Mouse (Mus musculus): ENCODE measurements around the gene Cep128. TPM values are rescaled to one million over a fixed set of nuclear protein-coding genes. Genes with fewer than 3 reads are reported as not detected.
A peak's percentile ranks its signal among the peaks of the same experiment; 100 is the strongest.
"Not testable (repeated sequence)": the region's sequence is repeated elsewhere in the genome, so short reads cannot be mapped to it uniquely, and the experiment has no call there.

The Cep128 gene
- total and polyA plus RNA-seq, 3 experiments: 8.9 to 109 (median 47.7) TPM

- ATAC-seq (ENCODE audit: extremely low read depth, insufficient number of reproducible peaks, low FRiP score, poor library complexity, severe bottlenecking) (peak; percentile 5; the same call in 1 of the 2 replicates), DNase-seq (ENCODE audit: low spot score) (peak; percentile 57)
- peaks cover 33% of the 10 kb centered on the region for H3K36me3 ChIP-seq (replicated peaks)
- no peaks in the 10 kb centered on the region for H3K27me3 ChIP-seq (ENCODE audit: insufficient read depth, low read length)
- H3K4me1 ChIP-seq (ENCODE audit: insufficient read depth, low read depth, low read length): peaks cover 27% of the 10 kb centered on the region
- TF ChIP-seq GATA2 (IDR thresholded peaks at IDR 0.05; ENCODE audit: borderline replicate concordance, low read depth, low read length) (no peak), GATA1 (IDR thresholded peaks at IDR 0.05; ENCODE audit: borderline replicate concordance, low read length) (no peak), CTCF (IDR thresholded peaks at IDR 0.05; ENCODE audit: low read depth, low read length) (no peak), POLR2AphosphoS5 (IDR thresholded peaks at IDR 0.05; ENCODE audit: insufficient replicate concordance, low read depth, low read length) (no peak), TAL1 (conservative IDR thresholded peaks at IDR 0.05; ENCODE audit: low read depth, low read length) (no peak)
- H3K9me3 ChIP-seq (replicated peaks): no peaks in the 10 kb centered on the region
- H3K4me3 ChIP-seq (ENCODE audit: low read depth, low read length): peak overlapping the region; percentile 88
These were observed 519 bp downstream of the Cep128 start for GRCm38 (mm10) chr12:91383516-91384264.

- no peaks in the 10 kb centered on the region for H3K27me3 ChIP-seq (ENCODE audit: insufficient read depth, low read length)
- H3K9me3 ChIP-seq (replicated peaks): no peaks in the 10 kb centered on the region
- TF ChIP-seq POLR2AphosphoS5 (IDR thresholded peaks at IDR 0.05; ENCODE audit: insufficient replicate concordance, low read depth, low read length) (no peak), TAL1 (conservative IDR thresholded peaks at IDR 0.05; ENCODE audit: low read depth, low read length) (no peak), GATA2 (IDR thresholded peaks at IDR 0.05; ENCODE audit: borderline replicate concordance, low read depth, low read length) (no peak), GATA1 (IDR thresholded peaks at IDR 0.05; ENCODE audit: borderline replicate concordance, low read length) (no peak), CTCF (IDR thresholded peaks at IDR 0.05; ENCODE audit: low read depth, low read length) (no peak)
- peaks cover 73% of the 10 kb centered on the region for H3K36me3 ChIP-seq (replicated peaks)
- ATAC-seq (ENCODE audit: extremely low read depth, insufficient number of reproducible peaks, low FRiP score, poor library complexity, severe bottlenecking): 0 out of 2 replicates have a peak, but pooled peaks have one; percentile 35
- H3K4me1 ChIP-seq (ENCODE audit: insufficient read depth, low read depth, low read length): peaks cover 2% of the 10 kb centered on the region; the same call in 1 of the 2 replicates
- no peak for DNase-seq (ENCODE audit: low spot score)
- no peak overlapping the region for H3K4me3 ChIP-seq (ENCODE audit: low read depth, low read length)
These were observed 15.0 kb downstream of the Cep128 start for GRCm38 (mm10) chr12:91369173-91369572.

GRCm38 (mm10) chr12:91353783-91354182 is 30.4 kb downstream of the Cep128 start:
- TF ChIP-seq POLR2AphosphoS5 (IDR thresholded peaks at IDR 0.05; ENCODE audit: insufficient replicate concordance, low read depth, low read length): no peak
- Histone ChIP-seq H3K4me1 (ENCODE audit: insufficient read depth, low read depth, low read length) (peaks cover 2% of the 10 kb centered on the region; the same call in 1 of the 2 replicates), H3K9me3 (replicated peaks) (no peaks in the 10 kb centered on the region), H3K4me3 (ENCODE audit: low read depth, low read length) (no peak overlapping the region), H3K27me3 (ENCODE audit: insufficient read depth, low read length) (no peaks in the 10 kb centered on the region), H3K36me3 (replicated peaks) (peaks cover 75% of the 10 kb centered on the region)
- no peak for DNase-seq (ENCODE audit: low spot score)
- no peak for ATAC-seq (ENCODE audit: extremely low read depth, insufficient number of reproducible peaks, low FRiP score, poor library complexity, severe bottlenecking)

GRCm38 (mm10) chr12:91338656-91339055 is 45.6 kb downstream of the Cep128 start:
- H3K4me3 ChIP-seq (ENCODE audit: low read depth, low read length); H3K27me3 ChIP-seq (ENCODE audit: insufficient read depth, low read length); H3K4me1 ChIP-seq (ENCODE audit: insufficient read depth, low read depth, low read length); ATAC-seq (ENCODE audit: extremely low read depth, insufficient number of reproducible peaks, low FRiP score, poor library complexity, severe bottlenecking); H3K9me3 ChIP-seq (replicated peaks); DNase-seq (ENCODE audit: low spot score): not testable (repeated sequence)
- peaks cover 82% of the 10 kb centered on the region for H3K36me3 ChIP-seq (replicated peaks)

- peaks cover 73% of the 10 kb centered on the region for H3K36me3 ChIP-seq (replicated peaks)
- peaks cover 4% of the 10 kb centered on the region for H3K4me1 ChIP-seq (ENCODE audit: insufficient read depth, low read depth, low read length)
- no peaks in the 10 kb centered on the region for H3K27me3 ChIP-seq (ENCODE audit: insufficient read depth, low read length)
- H3K9me3 ChIP-seq (replicated peaks): no peaks in the 10 kb centered on the region
- peak; percentile 9 for DNase-seq (ENCODE audit: low spot score)
- ATAC-seq (ENCODE audit: extremely low read depth, insufficient number of reproducible peaks, low FRiP score, poor library complexity, severe bottlenecking): no peak
- no peak overlapping the region for H3K4me3 ChIP-seq (ENCODE audit: low read depth, low read length)
- TF ChIP-seq GATA1 (IDR thresholded peaks at IDR 0.05; ENCODE audit: borderline replicate concordance, low read length) (no peak), GATA2 (IDR thresholded peaks at IDR 0.05; ENCODE audit: borderline replicate concordance, low read depth, low read length) (no peak), POLR2AphosphoS5 (IDR thresholded peaks at IDR 0.05; ENCODE audit: insufficient replicate concordance, low read depth, low read length) (no peak), CTCF (IDR thresholded peaks at IDR 0.05; ENCODE audit: low read depth, low read length) (no peak), TAL1 (conservative IDR thresholded peaks at IDR 0.05; ENCODE audit: low read depth, low read length) (no peak)
These were observed 56.7 kb downstream of the Cep128 start for GRCm38 (mm10) chr12:91327527-91327926.

GRCm38 (mm10) chr12:91326104-91326503 is 58.1 kb downstream of the Cep128 start:
- H3K9me3 ChIP-seq (replicated peaks): no peaks in the 10 kb centered on the region
- TF ChIP-seq CTCF (IDR thresholded peaks at IDR 0.05; ENCODE audit: low read depth, low read length): peak; percentile 66
- TF ChIP-seq GATA2 (IDR thresholded peaks at IDR 0.05; ENCODE audit: borderline replicate concordance, low read depth, low read length): no peak
- no peaks in the 10 kb centered on the region for H3K27me3 ChIP-seq (ENCODE audit: insufficient read depth, low read length)
- H3K4me1 ChIP-seq (ENCODE audit: insufficient read depth, low read depth, low read length): peaks cover 4% of the 10 kb centered on the region
- H3K4me3 ChIP-seq (ENCODE audit: low read depth, low read length): no peak overlapping the region
- DNase-seq (ENCODE audit: low spot score) (peak; percentile 50), ATAC-seq (ENCODE audit: extremely low read depth, insufficient number of reproducible peaks, low FRiP score, poor library complexity, severe bottlenecking) (no peak; the same call in 1 of the 2 replicates)
- peaks cover 76% of the 10 kb centered on the region for H3K36me3 ChIP-seq (replicated peaks)

GRCm38 (mm10) chr12:91315026-91315425 is 69.2 kb downstream of the Cep128 start:
- ATAC-seq (ENCODE audit: extremely low read depth, insufficient number of reproducible peaks, low FRiP score, poor library complexity, severe bottlenecking) (no peak), DNase-seq (ENCODE audit: low spot score) (no peak)
- H3K27me3 ChIP-seq (ENCODE audit: insufficient read depth, low read length): no peaks in the 10 kb centered on the region
- H3K4me3 ChIP-seq (ENCODE audit: low read depth, low read length): no peak overlapping the region
- TF ChIP-seq POLR2AphosphoS5 (IDR thresholded peaks at IDR 0.05; ENCODE audit: insufficient replicate concordance, low read depth, low read length) (no peak), GATA1 (IDR thresholded peaks at IDR 0.05; ENCODE audit: borderline replicate concordance, low read length) (no peak), CTCF (IDR thresholded peaks at IDR 0.05; ENCODE audit: low read depth, low read length) (no peak), GATA2 (IDR thresholded peaks at IDR 0.05; ENCODE audit: borderline replicate concordance, low read depth, low read length) (no peak), TAL1 (conservative IDR thresholded peaks at IDR 0.05; ENCODE audit: low read depth, low read length) (no peak)
- H3K9me3 ChIP-seq (replicated peaks): no peaks in the 10 kb centered on the region
- H3K36me3 ChIP-seq (replicated peaks): peaks cover 58% of the 10 kb centered on the region
- H3K4me1 ChIP-seq (ENCODE audit: insufficient read depth, low read depth, low read length): peaks cover 6% of the 10 kb centered on the region

Data from G1E (cell line).